Mouse (Mus musculus): Measurements from ENCODE around the gene Cflar.

GRCm38 (mm10) chr1:58720090-58720489 lies 8.8 kb downstream of the Cflar start:
- no peak for TF ChIP-seq GATA1 (IDR thresholded peaks at IDR 0.05; ENCODE audit: borderline replicate concordance, low read length)
- no peak for TF ChIP-seq FLI1 (IDR thresholded peaks at IDR 0.05; ENCODE audit: low read length)

Measured in megakaryocyte, embryonic 14.5 days (primary cell).